9 mouse cellular contexts compared by ENCODE assay signal in the genomic region with DNA sequence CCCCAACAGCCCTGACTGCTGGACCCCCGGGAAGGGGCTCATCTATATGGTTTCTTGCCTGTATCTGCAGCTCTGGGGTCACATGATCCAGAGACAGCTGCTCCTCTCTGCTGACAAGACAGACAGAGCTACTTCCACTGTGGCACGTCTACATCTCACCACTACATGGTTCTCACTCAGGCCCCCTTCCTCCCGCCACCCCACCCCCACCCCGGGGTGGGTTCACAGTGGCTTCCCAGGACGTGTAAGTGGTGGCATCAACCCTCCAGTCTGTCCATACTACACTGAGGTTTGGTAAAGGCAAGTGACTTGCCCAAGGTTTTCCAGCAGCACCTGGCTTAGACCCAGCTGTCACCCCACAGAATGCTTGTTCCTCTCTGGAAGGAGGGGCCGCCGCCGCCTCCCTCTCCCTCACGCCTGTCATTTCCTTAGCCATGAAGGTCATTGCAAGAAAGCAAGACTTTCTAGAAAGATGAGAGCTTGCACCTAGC. TPM values are rescaled to one million over a fixed set of nuclear protein-coding genes. Genes with fewer than 3 reads are reported as not detected.
DNase-seq lines count a peak whose midpoint lies in the region; ATAC-seq and TF ChIP-seq lines count a peak whose summit lies in the region.
"Had no signal": no experiment of that assay in that cellular context is flagged by ENCODE, and none has a peak within 500 bp of the region (broad histone marks: within the 10 kb centered on the region; RNA-seq: fewer than 3 reads in every experiment).

No protein-coding gene starts in this region.

- peak overlapping the region; percentile 61; the same call in 1 of the 2 replicates for H3K4me3 ChIP-seq in kidney, embryonic 14.5 days (ENCODE audit: low read length)
- H3K4me3 ChIP-seq in cerebellum, adult 2 months (replicated peaks; ENCODE audit: insufficient read depth, low read depth, low read length), result peak overlapping the region; percentile 99
- H3K4me3 ChIP-seq in forebrain, postnatal 0 days (ENCODE audit: low read depth, low read length), result peak overlapping the region; percentile 80
- peak overlapping the region; percentile 78 for H3K4me3 ChIP-seq in midbrain, embryonic 16.5 days (ENCODE audit: low read depth, low read length)

- DNase-seq in kidney, postnatal 4 days, result no peak
- peak; percentile 75 to 76 for DNase-seq in cerebellum, adult 2 months
- no peak for DNase-seq in forebrain, postnatal 0 days
- DNase-seq in embryo, embryonic 10 days (ENCODE audit: low spot score), result no peak
- no peak for DNase-seq in lung, postnatal 4 days
- DNase-seq in kidney, postnatal 14 days, result no peak

- WGBS in kidney, embryonic 14.5 days, result 58% methylated on average over 9 of the region's 9 CpGs
- WGBS in cerebellum, adult 2 months, result 21% methylated on average over 9 of the region's 9 CpGs
- WGBS in forebrain, postnatal 0 days, result 52% methylated on average over 9 of the region's 9 CpGs
- WGBS in midbrain, embryonic 16.5 days, result 44% methylated on average over 9 of the region's 9 CpGs

- TF ChIP-seq CTCF in cerebellum, adult 2 months (IDR thresholded peaks at IDR 0.05; ENCODE audit: borderline replicate concordance, insufficient read depth, low read depth, low read length), result no peak
- TF ChIP-seq CTCF in forebrain, postnatal 0 days (IDR thresholded peaks at IDR 0.05; ENCODE audit: low read depth), result no peak

- TF ChIP-seq POLR2A in cerebellum, adult 2 months (IDR thresholded peaks at IDR 0.05; ENCODE audit: borderline replicate concordance, insufficient read depth, low read length), result 0 out of 2 replicates have a peak, but pooled peaks have one; percentile 6

- no peaks in the 10 kb centered on the region for H3K9me3 ChIP-seq in kidney, embryonic 14.5 days (ENCODE audit: control insufficient read depth, low read length)
- no peaks in the 10 kb centered on the region for H3K9me3 ChIP-seq in forebrain, postnatal 0 days (ENCODE audit: low read length)
- no peaks in the 10 kb centered on the region for H3K9me3 ChIP-seq in midbrain, embryonic 16.5 days (replicated peaks; ENCODE audit: control insufficient read depth, low read length, poor library complexity, severe bottlenecking)

- peaks cover 13% of the 10 kb centered on the region for H3K4me1 ChIP-seq in kidney, embryonic 14.5 days (ENCODE audit: control insufficient read depth, insufficient read depth, low read length)
- H3K4me1 ChIP-seq in cerebellum, adult 2 months (ENCODE audit: control insufficient read depth, insufficient read depth, low read length), result peaks cover 31% of the 10 kb centered on the region
- H3K4me1 ChIP-seq in forebrain, postnatal 0 days (ENCODE audit: insufficient read depth), result peaks cover 9% of the 10 kb centered on the region; the same call in 1 of the 2 replicates
- peaks cover 24% of the 10 kb centered on the region for H3K4me1 ChIP-seq in midbrain, embryonic 16.5 days (ENCODE audit: control insufficient read depth, insufficient read depth, low read length)

- H3K9ac ChIP-seq in kidney, embryonic 14.5 days (ENCODE audit: low read depth, low read length), result no peak overlapping the region
- H3K9ac ChIP-seq in forebrain, postnatal 0 days, result peak overlapping the region; percentile 91
- H3K9ac ChIP-seq in midbrain, embryonic 16.5 days (ENCODE audit: low read depth, low read length), result peak overlapping the region; percentile 92

- H3K36me3 ChIP-seq in kidney, embryonic 14.5 days (ENCODE audit: control insufficient read depth, insufficient read depth, low read length), result no peaks in the 10 kb centered on the region
- H3K36me3 ChIP-seq in forebrain, postnatal 0 days (ENCODE audit: insufficient read depth), result no peaks in the 10 kb centered on the region
- no peaks in the 10 kb centered on the region for H3K36me3 ChIP-seq in midbrain, embryonic 16.5 days (ENCODE audit: control insufficient read depth, insufficient read depth, low read length)

- no peak overlapping the region for H3K27ac ChIP-seq in kidney, embryonic 14.5 days (ENCODE audit: low read depth, low read length)
- peak overlapping the region; percentile 100 for H3K27ac ChIP-seq in cerebellum, adult 2 months (ENCODE audit: insufficient read depth, low read length)
- peak overlapping the region; percentile 89 for H3K27ac ChIP-seq in forebrain, postnatal 0 days (ENCODE audit: low read depth, low read length)
- peak overlapping the region; percentile 98 for H3K27ac ChIP-seq in midbrain, embryonic 16.5 days (ENCODE audit: low read length)
- H3K27ac ChIP-seq: kidney, postnatal 0 days had no signal

- ATAC-seq in kidney, embryonic 14.5 days (ENCODE audit: low FRiP score, low TSS enrichment), result no peak
- ATAC-seq in forebrain, postnatal 0 days, result no peak
- no peak; the same call in 1 of the 2 replicates for ATAC-seq in midbrain, embryonic 16.5 days

- H3K4me2 ChIP-seq in kidney, embryonic 14.5 days (replicated peaks; ENCODE audit: low read depth, low read length), result peak overlapping the region; percentile 95
- peak overlapping the region; percentile 84 for H3K4me2 ChIP-seq in forebrain, postnatal 0 days (ENCODE audit: low read depth)
- H3K4me2 ChIP-seq in midbrain, embryonic 16.5 days (ENCODE audit: low read length), result peak overlapping the region; percentile 69

- H3K27me3 ChIP-seq in kidney, embryonic 14.5 days (ENCODE audit: control insufficient read depth, insufficient read depth, low read length), result no peaks in the 10 kb centered on the region
- no peaks in the 10 kb centered on the region for H3K27me3 ChIP-seq in cerebellum, adult 2 months (ENCODE audit: control insufficient read depth, insufficient read depth, low read length)
- H3K27me3 ChIP-seq in forebrain, postnatal 0 days (ENCODE audit: insufficient read depth, low read length), result no peaks in the 10 kb centered on the region
- no peaks in the 10 kb centered on the region for H3K27me3 ChIP-seq in midbrain, embryonic 16.5 days (ENCODE audit: control insufficient read depth, insufficient read depth, low read depth, low read length)

RNA-seq across cellular contexts. Expression of a gene that starts 0.6 kb away (rescaled TPM):
- polyA plus RNA-seq in kidney, embryonic 14.5 days (2014; fragmentation: Nextera tagmentation; extraction: Ambion mirVana), result 36.2 and 50.3 TPM in 2 replicates
- polyA plus RNA-seq in cerebellum, adult 2 months (2012; rRNA removed), result 159 and 176 TPM in 2 replicates
- 62.6 and 78.2 TPM in 2 replicates for total RNA-seq in forebrain, postnatal 0 days (2014; rRNA removed)
- polyA plus RNA-seq in forebrain, postnatal 0 days (2015; fragmentation: Nextera tagmentation; extraction: Ambion mirVana), result 51.5 and 52.9 TPM in 2 replicates
- polyA plus RNA-seq in midbrain, embryonic 16.5 days (2015; fragmentation: Nextera tagmentation; extraction: Ambion mirVana), result 56.3 and 58.7 TPM in 2 replicates

RNA-seq across cellular contexts. Expression of a gene that starts 1.6 kb away (rescaled TPM):
- 8.4 and 11.5 TPM in 2 replicates for polyA plus RNA-seq in kidney, embryonic 14.5 days (2014; fragmentation: Nextera tagmentation; extraction: Ambion mirVana)
- polyA plus RNA-seq in cerebellum, adult 2 months (2012; rRNA removed), result 1,410 and 1,576 TPM in 2 replicates
- 76.2 and 106 TPM in 2 replicates for total RNA-seq in forebrain, postnatal 0 days (2014; rRNA removed)
- 47.9 and 71.6 TPM in 2 replicates for polyA plus RNA-seq in forebrain, postnatal 0 days (2015; fragmentation: Nextera tagmentation; extraction: Ambion mirVana)
- polyA plus RNA-seq in midbrain, embryonic 16.5 days (2015; fragmentation: Nextera tagmentation; extraction: Ambion mirVana), result 55.1 and 66.3 TPM in 2 replicates

RNA-seq across cellular contexts. Expression of a gene that starts 30.2 kb away (rescaled TPM):
- 50.1 and 52.0 TPM in 2 replicates for polyA plus RNA-seq in kidney, embryonic 14.5 days (2014; fragmentation: Nextera tagmentation; extraction: Ambion mirVana)
- 284 and 338 TPM in 2 replicates for polyA plus RNA-seq in cerebellum, adult 2 months (2012; rRNA removed)
- 197 and 210 TPM in 2 replicates for total RNA-seq in forebrain, postnatal 0 days (2014; rRNA removed)
- 160 and 186 TPM in 2 replicates for polyA plus RNA-seq in forebrain, postnatal 0 days (2015; fragmentation: Nextera tagmentation; extraction: Ambion mirVana)
- 117 and 132 TPM in 2 replicates for polyA plus RNA-seq in midbrain, embryonic 16.5 days (2015; fragmentation: Nextera tagmentation; extraction: Ambion mirVana)

RNA-seq across cellular contexts. Expression of a gene that starts 36.5 kb away (rescaled TPM):
- polyA plus RNA-seq in kidney, embryonic 14.5 days (2014; fragmentation: Nextera tagmentation; extraction: Ambion mirVana), result 1.6 and 1.7 TPM in 2 replicates
- polyA plus RNA-seq in cerebellum, adult 2 months (2012; rRNA removed), result 0.48 and 1.0 TPM in 2 replicates
- 0.54 and 1.2 TPM in 2 replicates for total RNA-seq in forebrain, postnatal 0 days (2014; rRNA removed)
- 0.63 and 1.0 TPM in 2 replicates for polyA plus RNA-seq in forebrain, postnatal 0 days (2015; fragmentation: Nextera tagmentation; extraction: Ambion mirVana)
- polyA plus RNA-seq in midbrain, embryonic 16.5 days (2015; fragmentation: Nextera tagmentation; extraction: Ambion mirVana), result 0.86 and 1.2 TPM in 2 replicates

RNA-seq across cellular contexts. Expression of a gene that starts 44.2 kb away (rescaled TPM):
- 32.2 and 36.4 TPM in 2 replicates for polyA plus RNA-seq in kidney, embryonic 14.5 days (2014; fragmentation: Nextera tagmentation; extraction: Ambion mirVana)
- polyA plus RNA-seq in cerebellum, adult 2 months (2012; rRNA removed), result 60.9 and 61.1 TPM in 2 replicates
- total RNA-seq in forebrain, postnatal 0 days (2014; rRNA removed), result 32.1 and 37.5 TPM in 2 replicates
- polyA plus RNA-seq in forebrain, postnatal 0 days (2015; fragmentation: Nextera tagmentation; extraction: Ambion mirVana), result 54.9 and 58.6 TPM in 2 replicates
- 50.7 and 51.4 TPM in 2 replicates for polyA plus RNA-seq in midbrain, embryonic 16.5 days (2015; fragmentation: Nextera tagmentation; extraction: Ambion mirVana)

Comparison
In these comparisons a context has a peak if more than half of its experiments do, and no peak if none do; other contexts are left out.
1. DNase-seq: peak in cerebellum, adult 2 months (2 of 2); none in kidney, postnatal 4 days (0 of 2), forebrain, postnatal 0 days (single experiment), embryo, embryonic 10 days (single experiment), lung, postnatal 4 days (0 of 2) and kidney, postnatal 14 days (single experiment).
2. RNA of a gene that starts 1.6 kb away (polyA plus RNA-seq): 1,410 to 1,576 TPM in cerebellum, adult 2 months; 47.9 to 71.6 TPM in forebrain, postnatal 0 days, 55.1 to 66.3 TPM in midbrain, embryonic 16.5 days and 8.4 to 11.5 TPM in kidney, embryonic 14.5 days; every median in the first group is over 10 times any median in the second.
3. Peak in every context shown above with its lines, with median percentiles within 50 percentile points of each other: H3K4me2 ChIP-seq and H3K4me3 ChIP-seq.